ENCODE assay signal across 9 mouse cellular contexts in genomic region chr17:65723633-65724032, GRCm38 (mm10). TPM values are rescaled to one million over a fixed set of nuclear protein-coding genes. Genes with fewer than 3 reads are reported as not detected.
DNase-seq lines count a peak whose midpoint lies in the region; ATAC-seq and TF ChIP-seq lines count a peak whose summit lies in the region.
"Had no signal": no experiment of that assay in that cellular context is flagged by ENCODE, and none has a peak within 500 bp of the region (broad histone marks: within the 10 kb centered on the region; RNA-seq: fewer than 3 reads in every experiment).

No protein-coding gene starts in this region.

- no peak overlapping the region for H3K9ac ChIP-seq in ES-E14 (ENCODE audit: insufficient read depth, low read depth, low read length, poor library complexity, severe bottlenecking)
- no peak overlapping the region for H3K9ac ChIP-seq in kidney, embryonic 15.5 days

- 85% methylated on average over 8 of the region's 8 CpGs for WGBS in kidney, embryonic 15.5 days

- peak; percentile 20 for DNase-seq in CD4-positive, CD25-positive, alpha-beta regulatory T cell, adult 2 months (ENCODE audit: low read depth, low spot score)
- DNase-seq in ES-E14 (ENCODE audit: low read depth, low spot score), result no peak
- DNase-seq in spleen, postnatal 14 days (ENCODE audit: low spot score in 2 of 2), result peak; percentile 23 to 30
- no peak for DNase-seq in adrenal gland, postnatal 14 days
- DNase-seq in retina, postnatal 1 day, result no peak
- no peak for DNase-seq in gastrocnemius, postnatal 14 days

- H3K27ac ChIP-seq in ES-E14 (ENCODE audit: insufficient read depth, low read depth, low read length, poor library complexity, severe bottlenecking), result peak overlapping the region; percentile 69; the same call in 1 of the 2 replicates
- H3K27ac ChIP-seq in kidney, embryonic 15.5 days, result no peak overlapping the region

- H3K9me3 ChIP-seq in ES-E14 (ENCODE audit: control insufficient read depth, insufficient read depth, low read depth, low read length), result no peaks in the 10 kb centered on the region
- no peaks in the 10 kb centered on the region for H3K9me3 ChIP-seq in kidney, embryonic 15.5 days (replicated peaks)

- in situ Hi-C loops in ES-E14 (cut with MboI; ENCODE audit: low sequenced_read_pairs in 2 of 2, unreplicated experiment in 2 of 2), result no loop called here

- 0 out of 2 replicates have a peak, but pooled peaks have one; percentile 15 for ATAC-seq in kidney, embryonic 15.5 days (replicated peaks; ENCODE audit: low FRiP score)
- ATAC-seq: forebrain, embryonic 14.5 days; Patski had no signal

- peak overlapping the region; percentile 19 to 44; a peak in 3 of 4 replicates for H3K4me3 ChIP-seq in ES-E14 (ENCODE audit: insufficient read depth in 1 of 2, low read depth in 1 of 2, low read length in 2 of 2, poor library complexity in 1 of 2, severe bottlenecking in 1 of 2)
- no peak overlapping the region for H3K4me3 ChIP-seq in kidney, embryonic 15.5 days (replicated peaks)

- H3K27me3 ChIP-seq in kidney, embryonic 15.5 days, result no peaks in the 10 kb centered on the region
- H3K27me3 ChIP-seq: Patski had no signal

- intact Hi-C loops in gastrocnemius, postnatal 14 days (cut with DNase I; ENCODE audit: low total_unique reads), result loop anchor here (5.0 kb wide), 1 partner anchor 44 kb away; no protein-coding TSS in a partner anchor

- no peaks in the 10 kb centered on the region; the same call in 1 of the 2 replicates for H3K36me3 ChIP-seq in ES-E14 (ENCODE audit: control insufficient read depth, insufficient read depth, low read length, poor library complexity, severe bottlenecking)
- H3K36me3 ChIP-seq in kidney, embryonic 15.5 days, result peaks cover 13% of the 10 kb centered on the region

- H3K4me2 ChIP-seq in kidney, embryonic 15.5 days, result no peak overlapping the region

- peaks cover 12 to 24% of the 10 kb centered on the region in 2 experiments; a peak in 3 of 4 replicates for H3K4me1 ChIP-seq in ES-E14 (ENCODE audit: control insufficient read depth in 2 of 2, insufficient read depth in 2 of 2, low read length in 2 of 2, poor library complexity in 1 of 2)
- H3K4me1 ChIP-seq in kidney, embryonic 15.5 days, result no peaks in the 10 kb centered on the region

TF ChIP-seq in ES-E14, 5 proteins besides CTCF, POLR2A, EP300 and RAD21:
- TF ChIP-seq MAFK (IDR thresholded peaks at IDR 0.05; ENCODE audit: insufficient read depth, low read depth, low read length) (no peak), ZC3H11A (IDR thresholded peaks at IDR 0.05; ENCODE audit: borderline replicate concordance, low read depth, low read length) (no peak), CHD2 (IDR thresholded peaks at IDR 0.05; ENCODE audit: low read depth, low read length) (no peak), ZNF384 (IDR thresholded peaks at IDR 0.05; ENCODE audit: low read depth, low read length) (no peak), HCFC1 (IDR thresholded peaks at IDR 0.05; ENCODE audit: borderline replicate concordance, insufficient read depth, low read length) (0 out of 2 replicates have a peak, but pooled peaks have one; percentile 33)

RNA-seq across cellular contexts. Expression of gene Rab31, which starts 48.9 kb away (rescaled TPM):
- 16.4 and 22.8 TPM in 2 replicates for total RNA-seq in ES-E14 (2012; rRNA removed)
- 32.9 and 33.6 TPM in 2 replicates for polyA plus RNA-seq in kidney, embryonic 15.5 days (2015; fragmentation: Nextera tagmentation; extraction: Ambion mirVana)
- 30.0 and 33.0 TPM in 2 replicates for total RNA-seq in adrenal gland, postnatal 14 days (2021)
- total RNA-seq in gastrocnemius, postnatal 14 days (2021), result 10 to 100 TPM; 14.1 to 15.4 TPM

RNA-seq across cellular contexts. Expression of gene Ppp4r1, which starts 58.7 kb away (rescaled TPM):
- 40.3 and 48.9 TPM in 2 replicates for total RNA-seq in ES-E14 (2012; rRNA removed)
- polyA plus RNA-seq in kidney, embryonic 15.5 days (2015; fragmentation: Nextera tagmentation; extraction: Ambion mirVana), result 42.3 and 44.6 TPM in 2 replicates
- total RNA-seq in adrenal gland, postnatal 14 days (2021), result 58.1 and 61.3 TPM in 2 replicates
- total RNA-seq in gastrocnemius, postnatal 14 days (2021), result 10 to 100 TPM; 29.4 to 30.3 TPM

Comparison
In these comparisons a context has a peak if more than half of its experiments do, and no peak if none do; other contexts are left out.
1. DNase-seq: peak in CD4-positive, CD25-positive, alpha-beta regulatory T cell, adult 2 months (single experiment) and spleen, postnatal 14 days (2 of 2); none in ES-E14 (single experiment), adrenal gland, postnatal 14 days (single experiment), retina, postnatal 1 day (single experiment) and gastrocnemius, postnatal 14 days (single experiment).